Mouse (Mus musculus): ENCODE data around the gene Eva1c. TPM values are rescaled to one million over a fixed set of nuclear protein-coding genes. Genes with fewer than 3 reads are reported as not detected.

Gene Eva1c
- total RNA-seq, 2 experiments from 2014 or later: 1.3 to 1.4 TPM

DNA sequence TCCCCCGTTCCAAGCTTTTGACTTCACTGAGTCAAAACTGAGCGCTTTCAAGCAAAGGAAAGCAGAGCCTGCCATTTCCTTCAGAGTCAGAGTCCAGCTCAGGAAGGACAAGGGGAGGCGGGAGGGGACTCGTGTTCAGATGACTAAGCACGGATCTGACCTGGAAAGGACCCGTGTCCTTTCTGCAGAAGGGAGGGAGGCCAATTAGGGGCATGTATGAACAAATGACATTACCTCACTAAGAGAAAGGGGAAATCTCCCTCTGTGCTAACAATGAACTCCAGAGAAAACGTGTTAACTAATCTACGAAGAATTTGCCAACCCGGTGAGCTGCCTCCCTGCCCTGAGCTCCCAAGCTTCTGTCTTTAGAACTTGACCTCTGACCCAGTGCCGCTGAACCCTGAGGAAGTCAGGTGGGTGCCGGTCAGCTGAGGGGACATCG is 89.5 kb downstream of the Eva1c start:
- DNase-seq (ENCODE audit: low spot score in 2 of 2): no peak

DNA sequence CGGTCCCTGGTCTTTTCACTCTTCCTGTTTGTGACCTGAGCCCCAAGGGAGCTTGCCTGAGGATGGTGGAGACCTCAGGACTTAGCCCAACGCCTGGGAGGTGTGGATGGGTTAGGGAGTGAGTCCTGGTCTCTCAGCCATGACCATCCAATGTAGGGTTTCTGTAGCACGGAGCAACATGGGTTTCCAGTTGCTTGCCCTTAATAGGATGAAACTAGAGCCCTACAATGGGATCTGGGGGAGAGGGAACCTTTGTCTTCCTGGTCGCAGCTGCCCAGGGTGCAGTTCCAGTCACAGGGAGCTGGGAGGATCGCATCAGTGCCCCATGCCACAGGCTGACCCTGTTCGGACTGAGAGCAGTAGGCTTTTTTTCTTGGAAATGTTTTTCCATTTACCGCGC is 90.6 kb downstream of the Eva1c start:
- DNase-seq (ENCODE audit: low spot score in 2 of 2): no peak

DNA sequence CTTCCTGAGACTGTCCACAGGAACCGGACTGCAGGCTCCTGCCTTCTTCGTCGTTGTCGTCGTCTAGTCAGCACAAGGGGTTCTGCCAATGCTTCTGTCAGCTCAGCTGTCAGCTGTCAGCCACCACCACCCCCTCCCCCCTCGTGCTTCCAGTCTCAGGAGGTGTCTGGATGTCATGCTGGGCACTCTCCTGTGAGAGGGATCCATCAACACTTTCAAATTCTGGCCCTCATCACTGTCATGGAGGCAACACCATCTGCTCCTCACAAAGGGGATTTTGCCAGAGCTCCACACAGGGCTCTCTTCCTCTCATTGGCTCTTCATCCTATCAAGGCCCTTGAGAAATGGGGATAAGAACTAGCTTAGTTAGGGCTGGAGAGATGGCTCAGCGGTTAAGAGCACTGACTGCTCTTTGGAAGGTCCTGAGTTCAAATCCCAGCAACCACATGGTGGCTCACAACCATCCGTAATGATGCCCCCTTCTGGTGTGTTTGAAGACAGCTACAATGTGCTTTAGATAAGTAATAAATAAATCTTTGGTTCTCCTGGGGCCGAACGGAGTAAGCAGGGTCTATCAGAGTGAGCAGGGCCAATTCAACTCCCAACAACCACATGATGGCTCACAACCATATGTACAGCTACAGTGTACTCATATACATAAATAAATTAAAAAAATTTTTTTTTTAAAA is 95.1 kb downstream of the Eva1c start:
- peak; percentile 56 to 59 for DNase-seq (ENCODE audit: low spot score in 2 of 2)

DNA sequence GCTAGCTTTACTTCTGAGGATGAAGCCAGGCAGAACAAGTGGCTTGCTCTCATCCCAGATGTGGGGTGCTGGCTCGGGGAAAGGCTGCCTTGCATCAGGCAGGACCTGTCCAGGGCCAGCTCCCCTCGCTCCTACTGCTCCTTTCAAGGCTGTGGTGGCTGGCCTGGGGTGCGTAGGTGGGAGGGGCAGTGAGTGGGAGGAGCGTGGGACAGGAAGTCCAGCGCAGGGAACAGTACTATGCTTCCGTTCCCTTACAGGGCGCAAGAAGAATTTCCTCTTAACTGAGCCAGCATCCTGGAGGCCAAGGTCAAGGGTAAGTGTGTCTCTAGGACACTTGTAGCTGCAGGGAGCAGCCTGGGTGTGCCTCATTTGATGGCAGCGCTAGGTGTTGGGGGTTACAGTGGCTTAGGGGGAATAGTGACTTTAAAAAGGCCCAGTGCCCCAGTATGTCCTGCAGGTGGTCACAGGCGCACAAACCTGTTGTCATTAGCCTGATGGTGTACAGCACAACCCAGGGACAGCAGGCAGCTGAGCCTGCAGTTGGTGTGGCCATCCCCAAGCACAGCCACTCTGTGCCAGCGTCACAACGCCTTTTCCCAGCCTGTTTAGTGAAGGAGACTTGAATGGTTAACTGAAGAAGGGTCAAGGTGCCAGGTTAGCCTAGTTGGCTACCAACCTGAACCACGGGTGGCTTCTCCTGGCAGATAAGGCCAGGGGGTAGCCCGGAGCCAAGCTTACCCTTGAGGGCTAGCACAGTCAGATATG is 98.3 kb downstream of the Eva1c start:
- DNase-seq (ENCODE audit: low spot score in 2 of 2): no peak

DNA sequence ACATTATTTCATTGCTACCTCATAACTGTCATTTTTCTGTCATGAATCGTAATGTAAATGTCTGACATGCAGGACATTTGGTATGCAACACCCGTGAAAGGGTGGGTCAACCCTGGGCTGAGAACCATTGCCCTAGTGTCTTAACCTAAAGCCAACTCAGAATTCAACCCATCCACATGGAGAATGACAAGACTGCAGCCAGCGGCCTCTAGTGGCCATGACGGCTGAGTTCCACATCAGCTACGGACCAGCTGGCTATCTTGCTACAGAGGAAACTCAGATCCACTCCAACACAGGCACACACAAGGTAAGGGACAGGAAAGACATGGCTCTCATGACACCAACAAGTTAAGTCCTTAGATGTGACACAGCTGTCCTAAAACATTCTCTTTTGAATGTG is 98.9 kb downstream of the Eva1c start:
- DNase-seq (ENCODE audit: low spot score in 2 of 2): peak; percentile 76 to 82

DNA sequence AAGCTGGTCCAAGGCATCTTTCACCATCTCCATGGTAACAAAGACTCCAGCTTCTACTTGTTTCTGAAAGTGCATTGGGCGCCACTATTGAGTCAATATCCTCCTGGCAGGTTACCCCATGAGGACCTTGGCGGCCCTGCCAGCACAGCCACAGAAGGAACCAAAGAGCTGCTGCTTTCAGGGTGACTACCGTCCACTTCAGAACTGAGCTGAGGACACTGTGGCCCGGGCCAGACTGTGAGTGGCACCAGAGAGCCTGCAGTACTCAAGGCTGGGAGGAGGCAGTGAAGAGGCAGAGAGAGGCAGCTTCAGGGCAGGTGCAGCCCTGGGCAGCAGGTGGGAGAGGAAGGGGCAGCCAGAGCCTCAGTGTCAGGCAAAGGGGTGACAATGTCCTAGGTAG is 100.9 kb downstream of the Eva1c start:
- no peak for DNase-seq (ENCODE audit: low spot score in 2 of 2)

DNA sequence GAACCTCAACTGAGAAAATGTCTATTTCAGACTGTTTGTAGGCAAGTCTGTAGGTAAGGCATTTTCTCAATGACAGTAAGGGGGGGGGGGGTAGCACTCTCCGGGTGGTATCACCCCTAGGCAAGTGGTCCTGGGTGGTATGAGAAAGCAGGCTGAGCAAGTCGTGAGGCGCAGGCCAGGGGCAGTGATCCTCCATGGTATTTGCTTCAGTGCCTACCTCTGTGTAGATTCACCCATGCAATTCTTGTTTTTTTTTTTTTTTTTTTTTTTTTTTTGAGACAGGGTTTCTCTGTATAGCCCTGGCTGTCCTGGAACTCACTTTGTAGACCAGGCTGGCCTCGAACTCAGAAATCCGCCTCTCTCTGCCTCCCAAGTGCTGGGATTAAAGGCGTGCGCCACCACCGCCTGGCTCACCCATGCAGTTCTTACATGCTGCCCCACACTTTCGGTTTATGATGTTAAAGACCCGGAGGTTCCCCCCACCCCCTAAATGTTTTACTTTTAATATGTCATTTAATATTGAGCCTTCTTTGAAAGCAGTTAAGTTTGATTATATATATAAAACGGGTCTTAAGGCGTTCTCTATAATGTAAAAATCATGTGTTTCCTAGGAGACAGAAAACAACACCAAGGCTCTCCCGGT is 107.1 kb downstream of the Eva1c start:
- DNase-seq (ENCODE audit: low spot score in 2 of 2): no peak

DNA sequence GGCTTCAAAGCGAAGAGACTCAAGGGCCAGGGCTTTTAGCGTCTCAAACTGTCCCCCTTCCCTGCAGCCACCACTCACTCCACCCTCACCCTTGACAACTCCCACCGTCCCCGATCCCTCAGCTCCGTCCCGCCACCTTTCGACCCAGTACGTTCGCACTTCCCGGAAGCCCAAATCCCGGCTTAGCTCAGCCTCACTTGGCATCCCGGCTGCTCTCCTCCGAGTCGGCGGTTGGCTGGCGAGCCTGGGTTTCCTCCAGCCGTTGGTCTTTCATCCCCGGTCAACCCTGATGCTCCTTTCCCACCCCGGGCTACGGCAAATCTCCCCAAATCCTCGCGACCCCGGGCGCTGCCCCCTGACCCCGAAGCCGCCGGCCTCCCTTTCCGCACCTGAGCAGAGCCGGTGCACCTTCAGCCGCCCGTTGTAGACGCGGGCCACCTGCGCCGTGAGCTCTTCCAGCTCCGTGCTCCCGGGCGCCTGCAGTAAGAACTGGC is 107.7 kb downstream of the Eva1c start:
- peak; percentile 64 to 69 for DNase-seq (ENCODE audit: low spot score in 2 of 2)

DNA sequence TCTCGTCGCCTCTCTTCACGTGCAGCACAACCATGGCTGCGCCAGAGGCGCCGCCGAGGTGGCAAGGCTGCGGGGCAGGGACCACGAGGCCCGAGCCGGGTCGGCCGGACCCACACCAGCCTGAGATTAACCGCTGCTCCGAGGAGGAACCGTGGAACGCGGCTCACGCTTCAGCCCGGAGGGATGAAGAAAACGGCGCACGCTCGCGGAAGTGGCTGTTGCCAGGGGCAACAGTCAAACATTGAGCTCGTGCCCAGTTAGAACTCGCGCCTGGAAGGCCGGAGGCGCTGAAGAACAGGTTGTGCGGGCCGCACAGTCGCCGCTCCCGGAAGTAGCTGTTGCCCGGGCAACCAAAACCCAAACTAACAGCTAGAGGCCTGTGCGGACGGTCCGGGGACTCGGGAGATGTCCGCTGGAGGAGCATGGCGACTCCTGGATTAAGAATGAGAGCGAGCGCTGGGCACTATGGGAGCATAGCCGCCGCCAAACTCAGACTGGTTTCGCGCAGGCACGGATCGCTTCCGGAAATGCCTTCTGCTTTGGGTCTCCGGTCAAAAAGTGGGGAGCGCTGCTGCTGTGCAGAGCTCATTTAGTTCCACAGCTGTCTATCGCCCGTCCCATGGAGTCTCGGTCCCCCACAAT is 108.3 kb downstream of the Eva1c start, which contains the start of gene Cfap298:
TSS of gene Cfap298 (minus strand) at position 428 of the 642 bp plus-strand sequence.
- DNase-seq (ENCODE audit: low spot score in 2 of 2): peak; percentile 95

DNA sequence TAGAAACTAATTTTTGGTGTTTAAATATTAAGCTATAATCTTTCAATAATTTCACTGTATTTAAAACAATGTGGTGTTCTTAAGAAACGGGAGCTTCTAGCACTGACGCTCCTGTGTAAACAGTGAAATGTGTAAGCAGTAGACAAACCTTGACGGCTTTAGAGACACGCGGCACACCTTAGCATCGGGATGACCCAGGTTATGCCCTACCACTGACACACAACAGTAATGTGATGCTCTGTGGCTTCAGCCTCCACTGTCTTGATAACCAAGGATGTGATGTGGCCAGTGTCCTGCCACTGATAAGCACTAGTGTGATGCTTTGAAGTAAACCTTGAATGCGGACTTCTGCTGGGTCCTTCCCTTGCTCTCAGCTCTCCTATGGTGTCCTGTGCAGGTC is 114.7 kb downstream of the Eva1c start:
- no peak for DNase-seq (ENCODE audit: low spot score in 2 of 2)

DNA sequence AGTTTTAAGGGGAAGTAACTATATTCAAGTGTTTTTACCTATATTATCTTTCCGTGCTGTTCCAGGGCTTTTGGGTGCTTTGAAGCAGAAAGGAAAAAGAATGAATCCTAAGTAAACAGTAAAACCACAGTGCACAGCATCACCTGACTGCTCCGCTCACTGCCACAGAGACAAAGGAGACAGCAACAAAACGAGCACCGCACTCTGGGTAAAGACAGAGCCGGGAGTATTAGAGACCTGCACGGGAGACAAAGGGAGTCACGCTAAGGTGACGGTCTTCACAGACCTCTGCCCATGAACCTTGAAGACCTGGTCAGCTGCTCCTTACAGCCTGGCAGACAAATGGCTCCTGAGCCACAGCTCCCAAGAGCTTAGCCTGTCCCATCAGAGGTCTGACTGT is 120.5 kb downstream of the Eva1c start:
- DNase-seq (ENCODE audit: low spot score in 2 of 2): no peak

DNA sequence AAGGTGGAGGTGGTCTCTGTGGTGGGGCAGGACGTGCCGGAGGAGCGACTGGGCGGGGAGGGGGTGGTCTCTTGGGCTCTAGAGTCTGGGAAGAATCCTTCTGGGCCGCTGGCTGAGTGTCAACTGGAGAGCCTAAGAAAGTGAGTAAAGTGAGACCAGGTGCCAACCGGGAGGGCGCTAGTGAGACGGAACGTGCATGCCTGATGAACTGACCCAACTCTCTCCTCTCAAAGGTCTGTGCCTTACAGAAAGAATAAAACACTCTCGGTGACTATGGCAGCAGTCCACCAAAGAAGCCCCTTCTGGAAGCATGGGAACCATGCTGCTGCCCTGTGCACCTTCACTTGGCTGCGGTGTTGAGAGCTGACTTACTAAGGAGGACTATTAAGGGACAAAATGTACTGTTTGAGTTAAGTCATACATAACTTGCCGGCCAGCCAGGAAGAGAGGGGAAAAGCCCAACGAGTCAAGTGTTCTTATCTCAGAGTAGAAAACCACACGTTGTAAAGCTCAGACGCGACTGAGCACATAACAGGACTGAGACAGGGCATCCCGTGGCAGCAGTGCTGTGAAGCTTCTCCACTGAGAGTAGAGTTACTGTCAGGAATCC is 123.9 kb downstream of the Eva1c start:
- DNase-seq (ENCODE audit: low spot score in 2 of 2): peak in 1 of 2 experiments; percentile 8

DNA sequence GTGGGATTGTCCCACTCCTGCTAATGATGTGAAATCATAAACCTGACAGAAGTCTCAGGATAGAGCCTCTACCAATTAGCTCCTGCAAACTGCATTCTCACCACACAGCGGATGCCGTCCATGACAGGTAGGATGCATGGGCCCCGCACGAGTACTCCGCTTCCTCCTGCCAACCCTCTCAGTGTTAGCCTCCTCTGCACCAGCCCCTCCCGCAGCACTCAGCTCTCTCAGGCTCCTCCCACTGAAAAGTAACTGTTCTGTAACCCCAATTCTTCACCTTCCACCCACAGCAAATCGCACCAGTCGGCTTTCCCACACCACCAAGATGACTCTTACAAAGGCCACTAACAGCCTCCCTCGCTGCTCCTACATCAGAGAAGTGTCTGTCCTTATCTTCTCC is 126.6 kb downstream of the Eva1c start:
- DNase-seq (ENCODE audit: low spot score in 2 of 2): peak in 1 of 2 experiments; percentile 7

DNA sequence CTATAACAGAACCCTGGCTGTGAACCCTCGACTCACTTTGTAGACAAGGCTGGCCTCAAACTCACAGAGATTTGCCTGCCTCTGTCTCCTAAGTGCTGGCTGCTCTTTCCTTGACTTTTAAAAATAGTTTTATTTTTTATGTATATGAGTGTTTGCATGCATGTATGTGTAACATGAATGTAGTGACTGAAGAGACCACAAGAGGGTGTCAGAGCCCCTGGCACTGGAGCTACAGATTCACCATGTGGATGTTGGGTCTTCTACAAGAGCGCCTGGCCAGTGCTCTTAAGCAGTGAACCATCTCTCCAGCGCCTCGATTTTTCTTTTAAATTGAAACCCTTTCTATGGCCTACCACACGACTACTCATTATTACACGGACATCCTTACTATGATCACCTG is 127.3 kb downstream of the Eva1c start:
- peak in 1 of 2 experiments; percentile 8 for DNase-seq (ENCODE audit: low spot score in 2 of 2)

Small RNA genes lying within 50 kb of the gene (microRNA-seq; reads per million reads assigned to microRNA genes)
- 0 reads per million in 2 experiments for gene Gm22933

Other genes starting within 250 kb of the Eva1c start
- 1 to 10 TPM; 8.3 to 8.6 TPM for gene Mis18a, start 99.3 kb upstream of the Eva1c start, total RNA-seq (2021)
- not detected for gene Mrap, start 88.5 kb upstream of the Eva1c start, total RNA-seq (2021)
- gene Urb1, start 16.3 kb upstream of the Eva1c start, total RNA-seq (2021): 10 to 100 TPM; 17.2 to 18.7 TPM
- gene Cfap298, start 108.4 kb downstream of the Eva1c start, total RNA-seq (2021): 10 to 100 TPM; 39.7 to 40.8 TPM
- 100 to 1,000 TPM; 257 to 270 TPM for gene Synj1, start 184.6 kb downstream of the Eva1c start, total RNA-seq (2021)
- gene Paxbp1, start 217.8 kb downstream of the Eva1c start, total RNA-seq (2021): 10 to 100 TPM; 69.9 to 89.4 TPM

Data from layer of hippocampus, postnatal 10 days (tissue).